Mouse (Mus musculus) lung, postnatal 0 days (tissue): ENCODE data around the gene Rhbdd3.

ENCODE experiments used
- CTCF ChIP-seq: IDR thresholded peaks from 2 replicates; pipeline ENCODE4 v1.5.1; 2016; ENCODE audit warnings: antibody characterized with exemption, mild to moderate bottlenecking
- EP300 ChIP-seq: IDR thresholded peaks from 2 replicates; pipeline ENCODE4 v1.6.1; 2016; ENCODE audit warnings: antibody characterized with exemption, mild to moderate bottlenecking, control low read depth

DNA sequence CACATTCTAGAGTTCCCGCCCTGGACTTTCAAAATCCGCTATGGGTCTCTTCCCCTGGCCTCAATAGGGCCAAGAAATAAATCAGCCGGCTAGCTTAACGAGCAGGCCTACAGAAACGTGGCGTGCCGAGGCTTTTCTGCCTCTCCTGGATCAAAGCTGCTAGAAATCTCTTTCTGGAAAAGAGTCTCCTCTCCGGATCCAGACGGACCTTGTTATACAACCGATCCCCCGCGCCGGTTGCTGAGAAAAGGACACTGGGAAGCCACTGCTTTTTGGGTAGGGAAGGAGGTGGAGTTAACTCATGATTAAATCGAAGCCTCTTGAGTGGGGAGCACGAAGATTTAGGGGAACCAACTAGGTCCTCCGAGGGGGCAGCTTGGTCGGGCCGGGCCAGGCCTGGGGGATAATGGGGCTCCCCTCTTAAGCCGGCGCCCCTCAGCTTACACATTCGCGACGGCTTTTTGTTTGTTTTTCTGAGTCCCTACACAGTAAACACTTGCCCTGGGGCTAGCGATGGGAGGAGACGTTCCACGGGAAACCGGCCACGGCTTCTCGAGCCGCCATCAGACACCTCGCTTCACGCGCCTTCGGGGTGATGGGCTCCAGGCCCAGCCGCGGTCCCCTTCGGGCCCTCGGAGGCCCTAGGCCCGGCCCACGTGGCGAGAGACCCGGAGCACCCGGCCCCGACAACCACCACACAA, 541 bp upstream of the Rhbdd3 start:
- TF ChIP-seq CTCF (no peak), EP300 (no peak)
